Mouse (Mus musculus): ENCODE measurements around the gene Tyw1.

GRCm38 (mm10) chr5:130263454-130263853 lies 8.0 kb downstream of the Tyw1 start:
- TF ChIP-seq CTCF (IDR thresholded peaks at IDR 0.05; ENCODE audit: control insufficient read depth, insufficient read depth, low read length) (no peak), POLR2A (IDR thresholded peaks at IDR 0.05; ENCODE audit: borderline replicate concordance, control insufficient read depth, low read depth, low read length) (no peak)
